Mouse (Mus musculus): Measurements from ENCODE around the gene Dpt.
"Not testable (repeated sequence)": the region's sequence is repeated elsewhere in the genome, so short reads cannot be mapped to it uniquely, and the experiment has no call there.

The Dpt gene

GRCm38 (mm10) chr1:164821307-164821706, 24.9 kb downstream of the Dpt start:
- no peak for DNase-seq (ENCODE audit: low read depth, low spot score)

- DNase-seq (ENCODE audit: low read depth, low spot score), result no peak
Observed at GRCm38 (mm10) chr1:164821821-164822220, 25.4 kb downstream of the Dpt start.

GRCm38 (mm10) chr1:164822268-164822667, 25.8 kb downstream of the Dpt start:
- DNase-seq (ENCODE audit: low read depth, low spot score), result no peak

- DNase-seq (ENCODE audit: low read depth, low spot score), result no peak
Observed at GRCm38 (mm10) chr1:164824896-164825295, 28.5 kb downstream of the Dpt start.

GRCm38 (mm10) chr1:164829881-164830280, 33.4 kb downstream of the Dpt start:
- DNase-seq (ENCODE audit: low read depth, low spot score), result no peak

GRCm38 (mm10) chr1:164832459-164832858, 36.0 kb downstream of the Dpt start:
- DNase-seq (ENCODE audit: low read depth, low spot score), result no peak

GRCm38 (mm10) chr1:164848616-164849265, 52.3 kb downstream of the Dpt start:
- DNase-seq (ENCODE audit: low read depth, low spot score), result no peak

- DNase-seq (ENCODE audit: low read depth, low spot score), result not testable (repeated sequence)
Observed at GRCm38 (mm10) chr1:164855700-164856099, 59.3 kb downstream of the Dpt start.

- DNase-seq (ENCODE audit: low read depth, low spot score), result no peak
Observed at GRCm38 (mm10) chr1:164859952-164860351, 63.5 kb downstream of the Dpt start.

- no peak for DNase-seq (ENCODE audit: low read depth, low spot score)
Observed at GRCm38 (mm10) chr1:164860782-164861181, 64.3 kb downstream of the Dpt start.

GRCm38 (mm10) chr1:164861501-164861900, 65.1 kb downstream of the Dpt start:
- DNase-seq (ENCODE audit: low read depth, low spot score), result no peak

- no peak for DNase-seq (ENCODE audit: low read depth, low spot score)
Observed at GRCm38 (mm10) chr1:164862946-164863883, 66.8 kb downstream of the Dpt start.

GRCm38 (mm10) chr1:164864666-164865065, 68.2 kb downstream of the Dpt start:
- no peak for DNase-seq (ENCODE audit: low read depth, low spot score)

- DNase-seq (ENCODE audit: low read depth, low spot score), result no peak
Observed at GRCm38 (mm10) chr1:164870694-164871093, 74.2 kb downstream of the Dpt start.
